Mouse (Mus musculus): ENCODE data around the gene Tmem9. TPM values are rescaled to one million over a fixed set of nuclear protein-coding genes. Genes with fewer than 3 reads are reported as not detected.
A peak's percentile ranks its signal among the peaks of the same experiment; 100 is the strongest.

Gene Tmem9
- polyA plus RNA-seq, 1 experiment from 2014 or later: 172 TPM

GRCm38 (mm10) chr1:136001438-136001837, 6.5 kb upstream of the Tmem9 start:
- peaks cover 8% of the 10 kb centered on the region for H3K27me3 ChIP-seq
- no peaks in the 10 kb centered on the region for H3K9me3 ChIP-seq
- H3K4me2 ChIP-seq (replicated peaks): no peak overlapping the region
- no peaks in the 10 kb centered on the region for H3K4me1 ChIP-seq
- H3K36me3 ChIP-seq: no peaks in the 10 kb centered on the region
- H3K4me3 ChIP-seq: no peak overlapping the region
- 85% methylated on average over 2 of the region's 2 CpGs for WGBS
- ATAC-seq (ENCODE audit: insufficient number of reproducible peaks, insufficient read depth, low FRiP score, low TSS enrichment): no peak
- H3K27ac ChIP-seq: no peak overlapping the region
- no peak overlapping the region for H3K9ac ChIP-seq

GRCm38 (mm10) chr1:136006292-136006748, 1.6 kb upstream of the Tmem9 start, which contains the start of gene Igfn1:
Gene Igfn1 (minus strand): TSS chr1:136006342.
- Histone ChIP-seq H3K4me1 (0 out of 2 replicates have a peak, but pooled peaks cover 7% of the 10 kb centered on the region), H3K4me2 (replicated peaks) (peak within 1 kb of the TSS; percentile 73), H3K36me3 (no peaks in the 10 kb centered on the region), H3K4me3 (peak within 1 kb of the TSS; percentile 40; the same call in 1 of the 2 replicates), H3K27ac (no peak within 1 kb of the TSS), H3K27me3 (peaks cover 20% of the 10 kb centered on the region), H3K9me3 (no peaks in the 10 kb centered on the region), H3K9ac (no peak within 1 kb of the TSS)
- ATAC-seq (ENCODE audit: insufficient number of reproducible peaks, insufficient read depth, low FRiP score, low TSS enrichment): no peak
- WGBS: 78% methylated on average over 3 of the region's 3 CpGs

GRCm38 (mm10) chr1:136008159-136008533, 196 bp downstream of the Tmem9 start:
- H3K9ac ChIP-seq: no peak overlapping the region
- WGBS: 22% methylated on average over 8 of the region's 8 CpGs

GRCm38 (mm10) chr1:136010247-136010646, 2.3 kb downstream of the Tmem9 start:
- H3K9me3 ChIP-seq: no peaks in the 10 kb centered on the region
- H3K27ac ChIP-seq: no peak overlapping the region
- H3K27me3 ChIP-seq: peaks cover 20% of the 10 kb centered on the region
- no peak overlapping the region for H3K4me2 ChIP-seq (replicated peaks)
- no peaks in the 10 kb centered on the region for H3K36me3 ChIP-seq
- H3K4me1 ChIP-seq: 0 out of 2 replicates have a peak, but pooled peaks cover 7% of the 10 kb centered on the region
- WGBS: 85% methylated on average over 4 of the region's 4 CpGs
- ATAC-seq (ENCODE audit: insufficient number of reproducible peaks, insufficient read depth, low FRiP score, low TSS enrichment): no peak
- H3K9ac ChIP-seq: no peak overlapping the region
- no peak overlapping the region for H3K4me3 ChIP-seq

More at GRCm38 (mm10) chr1:136008159-136008533, 196 bp downstream of the Tmem9 start:
- no peak for ATAC-seq (ENCODE audit: insufficient number of reproducible peaks, insufficient read depth, low FRiP score, low TSS enrichment)
- peak overlapping the region; percentile 40 for H3K4me3 ChIP-seq
- no peaks in the 10 kb centered on the region for H3K9me3 ChIP-seq
- H3K27me3 ChIP-seq: peaks cover 20% of the 10 kb centered on the region
- no peak overlapping the region for H3K27ac ChIP-seq
- H3K36me3 ChIP-seq: no peaks in the 10 kb centered on the region
- peak overlapping the region; percentile 73 for H3K4me2 ChIP-seq (replicated peaks)
- 0 out of 2 replicates have a peak, but pooled peaks cover 7% of the 10 kb centered on the region for H3K4me1 ChIP-seq

GRCm38 (mm10) chr1:136013513-136013912, 5.6 kb downstream of the Tmem9 start:
- 81% methylated on average over 4 of the region's 4 CpGs for WGBS
- peaks cover 4% of the 10 kb centered on the region for H3K4me1 ChIP-seq
- H3K27ac ChIP-seq: no peak overlapping the region
- H3K27me3 ChIP-seq: no peaks in the 10 kb centered on the region
- H3K4me3 ChIP-seq: no peak overlapping the region
- no peaks in the 10 kb centered on the region for H3K36me3 ChIP-seq
- H3K4me2 ChIP-seq (replicated peaks): no peak overlapping the region
- no peak overlapping the region for H3K9ac ChIP-seq
- no peaks in the 10 kb centered on the region for H3K9me3 ChIP-seq
- ATAC-seq (ENCODE audit: insufficient number of reproducible peaks, insufficient read depth, low FRiP score, low TSS enrichment): no peak

- H3K27ac ChIP-seq: no peak overlapping the region
- no peak overlapping the region for H3K4me3 ChIP-seq
- peaks cover 4% of the 10 kb centered on the region; the same call in 1 of the 2 replicates for H3K36me3 ChIP-seq
- WGBS: 89% methylated on average over 2 of the region's 2 CpGs
- H3K9ac ChIP-seq: no peak overlapping the region
- ATAC-seq (ENCODE audit: insufficient number of reproducible peaks, insufficient read depth, low FRiP score, low TSS enrichment): no peak
- H3K4me2 ChIP-seq (replicated peaks): no peak overlapping the region
- no peaks in the 10 kb centered on the region for H3K9me3 ChIP-seq
- no peaks in the 10 kb centered on the region for H3K27me3 ChIP-seq
- peaks cover 14% of the 10 kb centered on the region for H3K4me1 ChIP-seq
These were observed 7.0 kb downstream of the Tmem9 start for GRCm38 (mm10) chr1:136014796-136015502.

GRCm38 (mm10) chr1:136017307-136017706, 9.4 kb downstream of the Tmem9 start:
- Histone ChIP-seq H3K4me3 (no peak overlapping the region), H3K9me3 (no peaks in the 10 kb centered on the region), H3K36me3 (peaks cover 25% of the 10 kb centered on the region), H3K4me2 (replicated peaks) (no peak overlapping the region; the same call in 1 of the 2 replicates), H3K27me3 (no peaks in the 10 kb centered on the region), H3K27ac (peak overlapping the region; percentile 61; the same call in 1 of the 2 replicates), H3K9ac (no peak overlapping the region), H3K4me1 (peaks cover 14% of the 10 kb centered on the region)
- 39% methylated on average over 2 of the region's 2 CpGs for WGBS
- ATAC-seq (ENCODE audit: insufficient number of reproducible peaks, insufficient read depth, low FRiP score, low TSS enrichment): peak; percentile 53; the same call in 1 of the 2 replicates

- Histone ChIP-seq H3K4me3 (peak overlapping the region; percentile 76), H3K9ac (peak overlapping the region; percentile 85), H3K36me3 (peaks cover 31% of the 10 kb centered on the region), H3K4me2 (replicated peaks) (peak overlapping the region; percentile 75), H3K4me1 (peaks cover 14% of the 10 kb centered on the region), H3K27ac (peak overlapping the region; percentile 89), H3K9me3 (no peaks in the 10 kb centered on the region), H3K27me3 (no peaks in the 10 kb centered on the region)
- peak; percentile 98 for ATAC-seq (ENCODE audit: insufficient number of reproducible peaks, insufficient read depth, low FRiP score, low TSS enrichment)
- WGBS: under 1% methylated on average over 22 of the region's 22 CpGs
These were observed 10.0 kb downstream of the Tmem9 start for GRCm38 (mm10) chr1:136017907-136018313.

- no peaks in the 10 kb centered on the region for H3K9me3 ChIP-seq
- H3K27ac ChIP-seq: peak overlapping the region; percentile 89
- WGBS: 3% methylated on average over 24 of the region's 24 CpGs
- no peaks in the 10 kb centered on the region for H3K27me3 ChIP-seq
- H3K9ac ChIP-seq: peak overlapping the region; percentile 85
- H3K4me3 ChIP-seq: peak overlapping the region; percentile 76
- peak; percentile 19; the same call in 1 of the 2 replicates for ATAC-seq (ENCODE audit: insufficient number of reproducible peaks, insufficient read depth, low FRiP score, low TSS enrichment)
- peaks cover 37% of the 10 kb centered on the region for H3K36me3 ChIP-seq
- peak overlapping the region; percentile 75 for H3K4me2 ChIP-seq (replicated peaks)
- peaks cover 14% of the 10 kb centered on the region for H3K4me1 ChIP-seq
These were observed 10.6 kb downstream of the Tmem9 start for GRCm38 (mm10) chr1:136018390-136019189.

GRCm38 (mm10) chr1:136030201-136030600, 22.3 kb downstream of the Tmem9 start:
- 52% methylated on average over 7 of the region's 7 CpGs for WGBS
- Histone ChIP-seq H3K9ac (no peak overlapping the region), H3K4me1 (peaks cover 7% of the 10 kb centered on the region; the same call in 1 of the 2 replicates), H3K9me3 (no peaks in the 10 kb centered on the region), H3K4me3 (no peak overlapping the region), H3K36me3 (peaks cover 95% of the 10 kb centered on the region), H3K4me2 (replicated peaks) (no peak overlapping the region), H3K27me3 (no peaks in the 10 kb centered on the region), H3K27ac (no peak overlapping the region)
- no peak for ATAC-seq (ENCODE audit: insufficient number of reproducible peaks, insufficient read depth, low FRiP score, low TSS enrichment)

GRCm38 (mm10) chr1:136031697-136032096, 23.7 kb downstream of the Tmem9 start:
- Histone ChIP-seq H3K9ac (no peak overlapping the region), H3K4me1 (peaks cover 7% of the 10 kb centered on the region; the same call in 1 of the 2 replicates), H3K4me3 (no peak overlapping the region), H3K27ac (no peak overlapping the region), H3K9me3 (no peaks in the 10 kb centered on the region), H3K36me3 (peaks cover 85% of the 10 kb centered on the region), H3K4me2 (replicated peaks) (no peak overlapping the region), H3K27me3 (no peaks in the 10 kb centered on the region)
- no peak for ATAC-seq (ENCODE audit: insufficient number of reproducible peaks, insufficient read depth, low FRiP score, low TSS enrichment)
- WGBS: 76% methylated on average over 7 of the region's 8 CpGs
